Mouse (Mus musculus) embryonic facial prominence, embryonic 11.5 days (tissue): ENCODE data around the gene Serpinh1. TPM values are rescaled to one million over a fixed set of nuclear protein-coding genes. Genes with fewer than 3 reads are reported as not detected.

ENCODE experiments used
- ATAC-seq: fragments of 200-750 bp; cut with Nextera tagmentation; replicated peaks from 2 replicates; pipeline ENCODE4 v1.8.0; 2017; ENCODE audit warnings: low read depth; ENCODE audit not compliant: insufficient number of reproducible peaks, low FRiP score, low TSS enrichment
- DNase-seq: peaks from one replicate; pipeline ENCODE4 v3.0.0-alpha.2; 2015; ENCODE audit warnings: low spot score
- H3K27ac ChIP-seq: fragments of 300-500 bp; sonication (generic); replicated peaks from 2 replicates; pipeline ENCODE4 v1.5.1; 2014; ENCODE audit warnings: mild to moderate bottlenecking, low read depth, low read length, control low read depth
- H3K27me3 ChIP-seq: fragments of 300-500 bp; sonication (generic); 2 replicates; pipeline ENCODE4 v1.6.1; 2014; ENCODE audit warnings: mild to moderate bottlenecking, low read length, moderate library complexity, mixed read lengths; ENCODE audit not compliant: control insufficient read depth, insufficient read depth
- H3K36me3 ChIP-seq: fragments of 300-500 bp; sonication (generic); replicated peaks from 2 replicates; pipeline ENCODE4 v1.6.1; 2014; ENCODE audit warnings: low read depth, mild to moderate bottlenecking, low read length, moderate library complexity, mixed read lengths; ENCODE audit not compliant: control insufficient read depth, insufficient read depth
- H3K4me1 ChIP-seq: fragments of 300-500 bp; sonication (generic); 2 replicates; pipeline ENCODE4 v1.6.1; 2014; ENCODE audit warnings: low read length, mixed read lengths; ENCODE audit not compliant: control insufficient read depth, insufficient read depth
- H3K4me2 ChIP-seq: fragments of 300-500 bp; sonication (generic); 2 replicates; pipeline ENCODE4 v1.6.1; 2014; ENCODE audit warnings: low read depth, mild to moderate bottlenecking, control low read depth, low read length, moderate library complexity
- H3K4me3 ChIP-seq: fragments of 300-500 bp; sonication (generic); 2 replicates; pipeline ENCODE4 v1.5.1; 2014; ENCODE audit warnings: low read depth, low read length, control low read depth
- H3K9ac ChIP-seq: fragments of 300-500 bp; sonication (generic); replicated peaks from 2 replicates; pipeline ENCODE4 v1.6.1; 2014; ENCODE audit warnings: mild to moderate bottlenecking, control low read depth, low read length
- H3K9me3 ChIP-seq: fragments of 300-500 bp; sonication (generic); replicated peaks from 2 replicates; pipeline ENCODE4 v1.6.1; 2016; ENCODE audit warnings: mild to moderate bottlenecking, low read length, inconsistent platforms, mixed read lengths; ENCODE audit not compliant: control insufficient read depth
- WGBS: fragments of 180-500 bp; shearing (Covaris S2); extraction: QIAGEN DNeasy Blood & Tissue Kit; methylation state at CpG from one replicate; pipeline ENCODE4 v1.1.7; 2014; 5-methylcytosine and 5-hydroxymethylcytosine counted together
- polyA plus RNA-seq: library from polyadenylated mRNA; unstranded; fragments of >200 nt; fragmentation: Nextera tagmentation; extraction: Ambion mirVana; gene quantifications from 2 replicates; pipeline ENCODE4 v1.2.1, GENCODE M21; 2014

Gene Serpinh1
- polyA plus RNA-seq, 1 experiment from 2014 or later = 373 TPM

- ATAC-seq (no peak), DNase-seq (no peak)
- H3K27ac ChIP-seq = no peak overlapping the region
- no peaks in the 10 kb centered on the region for H3K36me3 ChIP-seq
- H3K9ac ChIP-seq = no peak overlapping the region
- H3K4me2 ChIP-seq = no peak overlapping the region
- WGBS = 13% methylated on average over 3 of the region's 3 CpGs
- no peaks in the 10 kb centered on the region for H3K9me3 ChIP-seq
- no peaks in the 10 kb centered on the region for H3K4me1 ChIP-seq
- no peaks in the 10 kb centered on the region for H3K27me3 ChIP-seq
- H3K4me3 ChIP-seq = no peak overlapping the region
Measured at GRCm38 (mm10) chr7:99306640-99307039, 46.4 kb downstream of the Serpinh1 start.

- 81% methylated on average over 4 of the region's 4 CpGs for WGBS
- H3K27ac ChIP-seq = no peak overlapping the region
Measured at GRCm38 (mm10) chr7:99305688-99306087, 47.4 kb downstream of the Serpinh1 start.

GRCm38 (mm10) chr7:99304949-99305372 is 48.1 kb downstream of the Serpinh1 start:
- H3K9ac ChIP-seq = no peak overlapping the region
- no peaks in the 10 kb centered on the region for H3K36me3 ChIP-seq
- H3K4me3 ChIP-seq = no peak overlapping the region
- DNase-seq = no peak
- ATAC-seq = no peak; the same call in 1 of the 2 replicates
- WGBS = 34% methylated on average over 5 of the region's 5 CpGs
- no peaks in the 10 kb centered on the region for H3K9me3 ChIP-seq
- H3K27me3 ChIP-seq = no peaks in the 10 kb centered on the region
- H3K4me2 ChIP-seq = no peak overlapping the region
- no peak overlapping the region for H3K27ac ChIP-seq
- no peaks in the 10 kb centered on the region for H3K4me1 ChIP-seq

More at GRCm38 (mm10) chr7:99305688-99306087, 47.4 kb downstream of the Serpinh1 start:
- Histone ChIP-seq H3K4me2 (no peak overlapping the region), H3K4me3 (no peak overlapping the region), H3K4me1 (no peaks in the 10 kb centered on the region), H3K36me3 (no peaks in the 10 kb centered on the region), H3K9me3 (no peaks in the 10 kb centered on the region), H3K27me3 (no peaks in the 10 kb centered on the region), H3K9ac (no peak overlapping the region)
- ATAC-seq = no peak
- no peak for DNase-seq

GRCm38 (mm10) chr7:99304029-99304428 is 49.0 kb downstream of the Serpinh1 start:
- H3K9ac ChIP-seq = no peak overlapping the region

GRCm38 (mm10) chr7:99300650-99301175 is 52.3 kb downstream of the Serpinh1 start:
- H3K9me3 ChIP-seq = no peaks in the 10 kb centered on the region
- ATAC-seq (no peak), DNase-seq (no peak)
- no peaks in the 10 kb centered on the region for H3K4me1 ChIP-seq
- H3K27me3 ChIP-seq = no peaks in the 10 kb centered on the region
- no peaks in the 10 kb centered on the region for H3K36me3 ChIP-seq
- 35% methylated on average over 3 of the region's 3 CpGs for WGBS
- H3K9ac ChIP-seq = no peak overlapping the region
- no peak overlapping the region for H3K27ac ChIP-seq
- no peak overlapping the region for H3K4me2 ChIP-seq
- H3K4me3 ChIP-seq = no peak overlapping the region

More at GRCm38 (mm10) chr7:99304029-99304428, 49.0 kb downstream of the Serpinh1 start:
- H3K27me3 ChIP-seq = no peaks in the 10 kb centered on the region
- no peak overlapping the region for H3K4me2 ChIP-seq
- no peak overlapping the region for H3K4me3 ChIP-seq
- H3K27ac ChIP-seq = no peak overlapping the region
- H3K9me3 ChIP-seq = no peaks in the 10 kb centered on the region
- 35% methylated on average over 6 of the region's 6 CpGs for WGBS
- H3K36me3 ChIP-seq = no peaks in the 10 kb centered on the region
- ATAC-seq = 0 out of 2 replicates have a peak, but pooled peaks have one; percentile 29
- H3K4me1 ChIP-seq = no peaks in the 10 kb centered on the region
- no peak for DNase-seq

Other genes starting within 250 kb of the Serpinh1 start
- gene Uvrag, start 212.1 kb downstream of the Serpinh1 start, polyA plus RNA-seq = 11.1 and 15.5 TPM in 2 replicates
- 9.4 and 12.1 TPM in 2 replicates for gene Dgat2, start 170.5 kb downstream of the Serpinh1 start, polyA plus RNA-seq
- 12.5 and 14.7 TPM in 2 replicates for gene Mogat2, start 114.6 kb downstream of the Serpinh1 start, polyA plus RNA-seq
- 8.9 and 11.5 TPM in 2 replicates for gene Map6, start 85.8 kb downstream of the Serpinh1 start, polyA plus RNA-seq
- gene Gdpd5, start 28.2 kb upstream of the Serpinh1 start, polyA plus RNA-seq = 10.2 and 13.2 TPM in 2 replicates
- gene Klhl35, start 112.8 kb upstream of the Serpinh1 start, polyA plus RNA-seq = 1.8 and 3.5 TPM in 2 replicates
- 821 and 869 TPM in 2 replicates for gene Rps3, start 130.5 kb upstream of the Serpinh1 start, polyA plus RNA-seq
- gene Arrb1, start 182.2 kb upstream of the Serpinh1 start, polyA plus RNA-seq = 2.7 and 3.0 TPM in 2 replicates